In the genomic region with DNA sequence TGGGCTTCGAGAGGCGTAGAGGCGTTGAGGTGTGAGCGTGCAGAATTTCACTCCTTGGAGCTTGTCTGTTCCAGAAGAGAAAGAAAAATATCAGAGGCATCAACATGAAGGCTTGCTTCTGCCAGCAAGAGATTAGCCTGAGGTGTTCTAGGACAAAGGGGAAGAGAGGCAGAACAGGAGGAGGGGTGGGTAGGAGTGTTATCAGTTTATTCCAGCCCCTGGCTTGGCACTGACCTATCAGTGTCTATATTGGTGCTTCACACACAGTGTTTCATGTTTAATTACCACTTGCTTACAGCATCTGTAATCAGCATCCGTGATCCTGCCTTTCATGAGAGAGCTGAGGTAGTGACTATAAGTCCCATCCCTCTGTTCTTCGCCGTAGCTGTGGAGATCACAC, we compare ENCODE assay signal across 18 mouse cellular contexts. TPM values are rescaled to one million over a fixed set of nuclear protein-coding genes. Genes with fewer than 3 reads are reported as not detected.
"Had no signal": no experiment of that assay in that cellular context is flagged by ENCODE, and none has a peak within 500 bp of the region (broad histone marks: within the 10 kb centered on the region; RNA-seq: fewer than 3 reads in every experiment).

No protein-coding gene starts in this region.

- DNase-seq: kidney, adult 11 months; kidney, postnatal 4 days; midbrain, embryonic 14.5 days; right cerebral cortex, adult 18-20 months; right cerebral cortex, postnatal 25 days; thymus, postnatal 4 days had no signal

- H3K27me3 ChIP-seq: liver, embryonic 15.5 days; neural tube, embryonic 15.5 days had no signal

- H3K9me3 ChIP-seq: limb, embryonic 10.5 days; liver, embryonic 15.5 days had no signal

- H3K27ac ChIP-seq: hindbrain, postnatal 0 days; kidney, postnatal 0 days; left cerebral cortex, adult 2 months; limb, embryonic 10.5 days; liver, embryonic 15.5 days; midbrain, embryonic 10.5 days; neural tube, embryonic 15.5 days; stomach, postnatal 0 days had no signal

- ATAC-seq: hindbrain, postnatal 0 days had no signal

- H3K4me3 ChIP-seq: left cerebral cortex, adult 2 months; limb, embryonic 10.5 days; liver, embryonic 15.5 days; midbrain, embryonic 10.5 days; myocyte; neural tube, embryonic 15.5 days had no signal

- H3K36me3 ChIP-seq: limb, embryonic 10.5 days; liver, embryonic 15.5 days; midbrain, embryonic 10.5 days; neural tube, embryonic 15.5 days had no signal

- H3K4me2 ChIP-seq: liver, embryonic 15.5 days; neural tube, embryonic 15.5 days had no signal

- H3K9ac ChIP-seq: liver, embryonic 15.5 days; neural tube, embryonic 15.5 days had no signal

- H3K4me1 ChIP-seq: limb, embryonic 10.5 days; liver, embryonic 15.5 days; midbrain, embryonic 10.5 days; neural tube, embryonic 15.5 days had no signal

RNA-seq across cellular contexts. Expression of a gene that starts 0.6 kb away (rescaled TPM):
- total RNA-seq: hindbrain, postnatal 0 days had no signal
- polyA plus RNA-seq: hindbrain, postnatal 0 days; intestine, embryonic 14.5 days; kidney, postnatal 0 days; limb, embryonic 10.5 days; limb, embryonic 14.5 days; midbrain, embryonic 10.5 days; midbrain, embryonic 14.5 days; neural tube, embryonic 11.5 days; neural tube, embryonic 15.5 days had no signal
